Mouse (Mus musculus) thymus, postnatal 4 days (tissue): ENCODE measurements around the gene Vps72.

ENCODE experiments used
- DNase-seq: peaks from one replicate; pipeline ENCODE4 v3.0.0; 2021

The Vps72 gene

DNA sequence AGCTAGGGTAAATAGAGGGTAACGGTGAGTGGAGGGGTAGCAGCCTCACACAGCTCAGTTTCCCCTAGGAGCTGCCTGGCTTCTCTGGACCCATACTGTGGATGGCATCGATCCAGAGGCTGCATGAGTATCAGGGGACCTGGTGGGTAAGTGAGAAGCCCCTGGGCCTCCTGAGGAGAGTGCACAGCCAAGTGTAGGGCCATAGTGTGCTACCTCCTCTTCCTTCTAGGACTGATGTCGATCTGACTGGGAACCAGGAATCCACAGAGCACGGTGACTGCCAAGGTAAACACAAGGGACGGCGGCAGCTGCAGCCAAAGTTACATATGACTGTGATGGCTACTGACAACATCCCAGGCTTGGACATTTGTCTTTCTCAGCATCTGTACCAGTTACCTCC is 60.3 kb downstream of the Vps72 start:
- DNase-seq = no peak
